Mouse (Mus musculus): ENCODE measurements around the gene Gm3045.

GRCm38 (mm10) chr13:56468536-56468935 is 42.1 kb downstream of the Gm3045 start:
- TF ChIP-seq TAL1 (IDR thresholded peaks at IDR 0.05; ENCODE audit: low read length), result no peak
- no peak for TF ChIP-seq GATA1 (IDR thresholded peaks at IDR 0.05; ENCODE audit: low read length)
